Mouse (Mus musculus) neural tube, embryonic 12.5 days (tissue): Measurements from ENCODE around the gene Ap3m1. TPM values are rescaled to one million over a fixed set of nuclear protein-coding genes. Genes with fewer than 3 reads are reported as not detected.
"Not testable (repeated sequence)": the region's sequence is repeated elsewhere in the genome, so short reads cannot be mapped to it uniquely, and the experiment has no call there.

Source experiments
- ATAC-seq: fragments of 200-750 bp; cut with Nextera tagmentation; 2 replicates; pipeline ENCODE4 v1.8.0; 2017; ENCODE audit warnings: low read depth, mild to moderate bottlenecking, moderate TSS enrichment, moderate library complexity; ENCODE audit not compliant: low FRiP score
- H3K27ac ChIP-seq: fragments of 300-500 bp; sonication (generic); 2 replicates; pipeline ENCODE4 v1.5.1; 2016
- H3K27me3 ChIP-seq: fragments of 300-500 bp; sonication (generic); replicated peaks from 2 replicates; pipeline ENCODE4 v1.6.1; 2016; ENCODE audit warnings: mild to moderate bottlenecking
- H3K36me3 ChIP-seq: fragments of 300-500 bp; sonication (generic); 2 replicates; pipeline ENCODE4 v1.6.1; 2016; ENCODE audit warnings: mild to moderate bottlenecking
- H3K4me1 ChIP-seq: fragments of 300-500 bp; sonication (generic); 2 replicates; pipeline ENCODE4 v1.6.1; 2016
- H3K4me2 ChIP-seq: fragments of 300-500 bp; sonication (generic); replicated peaks from 2 replicates; pipeline ENCODE4 v1.6.1; 2016; ENCODE audit warnings: mild to moderate bottlenecking
- H3K4me3 ChIP-seq: fragments of 300-500 bp; sonication (generic); 2 replicates; pipeline ENCODE4 v1.5.1; 2016
- H3K9ac ChIP-seq: fragments of 300-500 bp; sonication (generic); 2 replicates; pipeline ENCODE4 v1.6.1; 2016; ENCODE audit warnings: mild to moderate bottlenecking
- H3K9me3 ChIP-seq: fragments of 300-500 bp; sonication (generic); 2 replicates; pipeline ENCODE4 v1.6.1; 2016; ENCODE audit warnings: mild to moderate bottlenecking
- WGBS: fragments of 180-500 bp; shearing (Covaris S2); methylation state at CpG from one replicate; pipeline ENCODE4 v1.1.7; 2016; 5-methylcytosine and 5-hydroxymethylcytosine counted together
- polyA plus RNA-seq: library from polyadenylated mRNA; unstranded; fragments of >200 nt; fragmentation: Nextera tagmentation; extraction: Ambion mirVana; gene quantifications from 2 replicates; pipeline ENCODE4 v1.2.1, GENCODE M21; 2016

Ap3m1 gene
- polyA plus RNA-seq = 94.4 and 113 TPM in 2 replicates

DNA sequence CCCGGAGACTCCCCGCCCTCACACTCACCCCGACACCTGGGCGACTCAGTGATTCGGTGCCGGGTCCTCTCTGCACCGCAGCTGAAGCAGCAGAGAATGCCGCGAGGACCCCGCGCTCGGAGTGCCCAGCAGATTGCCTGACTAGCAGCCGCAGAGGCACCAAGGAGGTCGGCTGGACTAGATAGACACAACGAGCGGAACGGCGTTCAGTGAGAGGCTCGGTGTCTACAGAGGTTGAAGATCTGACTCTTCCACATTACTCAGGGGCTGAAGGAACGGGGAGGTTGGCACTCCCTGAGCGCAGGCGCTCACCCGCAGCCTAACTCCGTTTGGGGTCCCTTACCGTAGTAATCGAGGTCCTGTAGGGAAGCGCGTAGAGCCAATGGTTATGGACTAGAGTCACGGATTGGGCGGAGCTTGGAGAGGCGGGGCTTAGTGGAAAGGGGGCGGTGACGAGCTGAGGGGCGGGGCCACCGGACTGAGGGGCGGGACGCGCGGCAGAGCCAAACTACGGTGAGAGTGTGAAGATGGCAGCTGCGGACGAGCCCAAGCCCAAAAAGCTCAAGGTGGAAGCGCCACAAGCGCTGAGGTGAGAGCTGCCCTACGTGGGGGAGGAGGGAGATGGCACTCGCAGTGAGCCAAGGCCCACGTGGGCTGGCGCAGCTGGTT, at the start of gene Ap3m1, which contains the start of gene Adk:
TSS of gene Ap3m1 (minus strand) at position 397 of the 669 bp plus-strand sequence.
TSS of gene Adk (plus strand) at position 463 of the 669 bp plus-strand sequence.
- Histone ChIP-seq H3K9ac (peak within 1 kb of the TSS; percentile 90), H3K4me2 (peak within 1 kb of the TSS; percentile 89), H3K27ac (peak within 1 kb of the TSS; percentile 76), H3K4me1 (peaks cover 6% of the 10 kb centered on the region; the same call in 1 of the 2 replicates), H3K9me3 (no peaks in the 10 kb centered on the region), H3K27me3 (no peaks in the 10 kb centered on the region), H3K36me3 (no peaks in the 10 kb centered on the region), H3K4me3 (peak within 1 kb of the TSS; percentile 90)
- ATAC-seq = peak; percentile 98
- under 1% methylated on average over 48 of the region's 48 CpGs for WGBS

DNA sequence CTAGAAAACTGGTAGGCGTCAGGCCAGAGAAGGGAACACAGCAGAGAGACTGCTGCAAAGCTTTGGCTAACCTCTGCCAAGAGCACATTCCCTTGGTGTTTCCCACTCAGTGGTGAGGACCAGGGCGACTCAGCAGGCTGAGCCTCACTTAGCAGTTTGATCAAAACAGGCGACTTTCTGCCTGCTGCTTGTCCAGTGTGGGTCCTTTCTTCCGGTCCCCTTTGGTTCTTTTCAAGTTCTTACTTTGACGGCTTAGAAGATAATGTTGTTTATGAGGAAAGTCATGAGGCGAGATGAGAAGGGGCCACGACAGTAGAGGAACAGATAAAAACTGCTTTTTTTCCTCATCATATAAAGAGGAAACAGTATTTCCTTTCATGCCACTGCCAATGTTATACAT, 49.3 kb upstream of the Ap3m1 start:
- Histone ChIP-seq H3K4me3 (no peak overlapping the region), H3K4me1 (no peaks in the 10 kb centered on the region), H3K4me2 (no peak overlapping the region), H3K27ac (no peak overlapping the region), H3K36me3 (no peaks in the 10 kb centered on the region), H3K9me3 (no peaks in the 10 kb centered on the region), H3K27me3 (no peaks in the 10 kb centered on the region), H3K9ac (no peak overlapping the region)
- WGBS = 73% methylated on average over 7 of the region's 7 CpGs
- no peak for ATAC-seq

DNA sequence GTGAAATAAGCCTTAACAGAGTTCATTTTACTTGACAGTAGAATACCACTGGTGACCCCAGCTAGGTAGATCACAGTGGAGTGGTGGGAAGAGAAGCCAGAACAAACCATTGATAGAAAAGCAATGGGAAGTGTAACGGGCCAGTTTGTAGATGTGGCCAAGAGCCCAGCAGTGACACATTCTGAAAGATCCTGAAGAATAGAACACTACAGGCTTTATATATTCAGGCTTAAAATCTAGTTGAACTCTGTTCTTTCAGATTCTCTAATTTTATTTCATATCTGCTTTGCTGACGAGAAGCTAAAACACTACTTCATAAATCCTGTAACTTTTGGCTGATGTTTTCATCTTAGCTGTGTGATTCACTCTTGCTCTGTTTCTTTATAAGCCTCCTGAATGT, 48.6 kb upstream of the Ap3m1 start:
- Histone ChIP-seq H3K4me3 (no peak overlapping the region), H3K36me3 (no peaks in the 10 kb centered on the region), H3K27me3 (no peaks in the 10 kb centered on the region), H3K4me1 (no peaks in the 10 kb centered on the region), H3K4me2 (no peak overlapping the region), H3K27ac (no peak overlapping the region), H3K9me3 (no peaks in the 10 kb centered on the region), H3K9ac (no peak overlapping the region)
- 83% methylated on average over 2 of the region's 2 CpGs for WGBS
- no peak for ATAC-seq

DNA sequence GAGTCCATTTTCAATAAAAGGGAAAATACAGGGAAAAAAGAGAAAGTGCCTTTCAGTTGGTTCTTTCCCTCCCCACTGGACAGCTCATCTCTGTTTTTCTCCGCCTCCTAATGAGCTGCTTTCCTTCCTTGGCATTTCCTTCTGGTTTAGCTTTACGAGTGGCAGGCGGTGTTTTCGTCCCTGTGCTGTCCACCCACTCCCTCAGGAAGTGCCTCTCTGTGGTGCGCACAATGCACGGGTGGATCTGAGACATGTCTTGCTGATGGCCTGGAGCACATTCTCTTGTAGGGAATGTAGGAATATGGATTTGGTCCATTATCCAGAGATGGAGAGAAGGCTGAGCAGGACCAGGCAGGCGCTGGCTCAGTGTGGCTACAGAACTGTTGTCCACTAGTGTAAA, 47.1 kb upstream of the Ap3m1 start:
- Histone ChIP-seq H3K4me3 (no peak overlapping the region), H3K9ac (no peak overlapping the region), H3K27ac (no peak overlapping the region), H3K36me3 (no peaks in the 10 kb centered on the region), H3K27me3 (no peaks in the 10 kb centered on the region), H3K4me2 (no peak overlapping the region), H3K9me3 (no peaks in the 10 kb centered on the region), H3K4me1 (no peaks in the 10 kb centered on the region)
- no peak for ATAC-seq
- 79% methylated on average over 7 of the region's 7 CpGs for WGBS

DNA sequence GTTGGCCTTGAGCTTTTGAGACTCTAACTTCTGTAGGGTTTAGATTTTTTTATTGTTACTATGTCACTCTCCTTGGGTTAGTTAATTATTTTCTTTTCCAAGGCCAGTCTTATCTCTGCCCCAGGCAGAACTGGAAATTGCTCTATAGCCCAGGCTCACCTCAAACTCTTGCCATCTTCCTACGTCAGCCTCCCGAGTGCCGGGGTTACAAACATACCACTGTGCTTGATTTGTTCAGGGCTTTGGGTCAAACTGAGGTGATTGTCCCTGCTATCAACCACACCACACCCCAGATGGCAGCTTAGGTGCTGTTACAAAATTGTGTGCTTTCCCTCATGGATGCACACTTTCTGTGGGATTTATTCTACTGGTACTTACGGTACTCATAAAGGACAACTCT, 44.4 kb upstream of the Ap3m1 start:
- Histone ChIP-seq H3K27ac (no peak overlapping the region), H3K36me3 (no peaks in the 10 kb centered on the region), H3K9ac (no peak overlapping the region), H3K9me3 (no peaks in the 10 kb centered on the region), H3K27me3 (no peaks in the 10 kb centered on the region), H3K4me3 (no peak overlapping the region), H3K4me2 (no peak overlapping the region), H3K4me1 (no peaks in the 10 kb centered on the region)
- WGBS = 83% methylated on average over 4 of the region's 4 CpGs
- ATAC-seq = no peak

DNA sequence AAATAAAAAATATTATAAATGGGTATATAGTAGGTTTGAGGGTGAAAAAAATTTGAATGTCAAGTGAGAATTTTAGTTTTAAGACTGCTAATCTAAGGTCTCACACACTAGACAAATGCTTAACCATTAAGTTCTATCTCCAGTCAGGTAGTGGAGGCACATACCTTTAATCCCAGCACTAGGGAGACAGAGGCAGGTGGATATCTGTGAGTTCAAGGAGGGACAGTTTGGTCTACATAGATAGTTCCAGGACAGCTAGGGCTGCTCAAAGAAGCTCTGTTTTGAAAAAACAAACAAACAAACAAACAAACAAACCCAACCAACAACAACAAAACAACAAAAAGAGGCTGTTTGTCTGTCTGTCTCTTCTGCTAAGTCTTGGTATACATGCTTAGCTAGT, 44.0 kb upstream of the Ap3m1 start:
- Histone ChIP-seq H3K4me1 (no peaks in the 10 kb centered on the region), H3K27me3 (no peaks in the 10 kb centered on the region), H3K9ac (no peak overlapping the region), H3K36me3 (no peaks in the 10 kb centered on the region), H3K9me3 (no peaks in the 10 kb centered on the region), H3K27ac (no peak overlapping the region), H3K4me2 (no peak overlapping the region), H3K4me3 (no peak overlapping the region)
- no peak for ATAC-seq

DNA sequence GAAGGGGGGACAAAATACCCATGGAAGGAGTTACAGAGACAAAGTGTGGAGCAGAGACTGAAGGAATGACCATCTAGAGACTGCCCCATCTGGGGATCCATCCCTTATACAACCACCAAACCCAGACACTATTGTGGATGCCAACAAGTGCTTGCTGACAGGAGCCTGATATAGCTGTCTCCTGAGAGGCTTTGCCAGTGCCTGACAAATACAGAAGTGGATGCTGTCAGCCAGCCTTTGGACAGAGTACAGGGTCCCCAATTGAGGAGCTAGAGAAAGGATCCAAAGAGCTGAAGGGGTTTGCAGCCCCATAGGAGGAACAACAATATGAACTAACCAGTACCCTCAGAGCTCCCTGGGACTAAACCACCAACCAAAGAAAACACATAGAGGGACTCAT, 41.9 kb upstream of the Ap3m1 start:
- not testable (repeated sequence) for H3K9ac ChIP-seq, H3K36me3 ChIP-seq

DNA sequence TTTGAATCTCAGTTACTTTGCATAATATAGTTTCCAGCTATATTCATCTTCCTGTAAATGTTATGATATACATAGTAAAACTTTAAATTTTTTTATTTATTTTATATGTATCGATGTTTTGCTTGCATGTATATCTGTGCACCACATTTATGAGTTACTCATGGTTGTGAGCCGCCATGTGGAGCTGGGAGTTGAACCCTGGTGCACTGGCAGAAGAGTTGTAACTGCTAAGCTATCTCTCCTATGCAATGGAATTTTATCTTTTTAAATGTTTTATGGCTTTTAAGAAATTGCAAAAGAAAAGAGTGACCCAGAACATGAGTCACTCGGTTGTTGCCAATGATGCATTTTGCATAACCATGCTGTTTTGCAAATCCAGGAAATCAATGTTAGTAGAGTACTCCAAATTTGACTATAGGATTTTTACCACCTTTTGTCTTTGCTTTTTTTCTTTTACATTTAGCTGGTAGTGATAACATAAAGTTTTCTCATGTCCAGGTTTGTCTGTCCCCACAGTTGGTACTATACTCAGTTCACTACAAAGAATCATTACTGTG, 38.7 kb upstream of the Ap3m1 start:
- Histone ChIP-seq H3K4me1 (no peaks in the 10 kb centered on the region), H3K9ac (no peak overlapping the region), H3K9me3 (no peaks in the 10 kb centered on the region), H3K27ac (no peak overlapping the region), H3K4me2 (no peak overlapping the region), H3K27me3 (no peaks in the 10 kb centered on the region), H3K36me3 (no peaks in the 10 kb centered on the region), H3K4me3 (no peak overlapping the region)
- no peak for ATAC-seq
- 93% methylated on average over 3 of the region's 3 CpGs for WGBS

More for the DNA sequence above, 41.9 kb upstream of the Ap3m1 start:
- not testable (repeated sequence) for H3K4me1 ChIP-seq, ATAC-seq, H3K9me3 ChIP-seq, H3K4me2 ChIP-seq, H3K4me3 ChIP-seq, H3K27ac ChIP-seq, H3K27me3 ChIP-seq

DNA sequence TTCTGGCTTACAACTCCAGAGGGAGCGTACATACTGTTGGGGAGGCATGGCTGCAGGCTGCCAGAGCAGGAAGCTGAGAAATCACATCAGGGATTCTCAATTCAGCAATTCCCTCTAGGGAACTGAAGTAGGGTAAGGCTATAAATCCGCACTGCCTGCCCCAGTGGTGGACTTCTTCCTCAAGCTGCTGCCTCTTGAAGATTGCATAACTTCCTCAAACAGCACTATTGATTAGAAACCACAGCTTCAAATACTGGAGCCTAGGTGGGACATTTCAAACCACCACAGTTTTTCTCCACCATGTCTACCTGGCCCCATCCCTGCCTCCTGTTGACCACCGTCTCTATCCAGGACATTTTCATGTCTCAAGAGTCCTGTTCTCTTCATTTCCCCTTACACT, 38.1 kb upstream of the Ap3m1 start:
- Histone ChIP-seq H3K4me2 (no peak overlapping the region), H3K9me3 (no peaks in the 10 kb centered on the region), H3K27me3 (no peaks in the 10 kb centered on the region), H3K4me3 (no peak overlapping the region), H3K4me1 (no peaks in the 10 kb centered on the region), H3K9ac (no peak overlapping the region), H3K27ac (no peak overlapping the region), H3K36me3 (no peaks in the 10 kb centered on the region)
- no peak for ATAC-seq
- 77% methylated on average over 3 of the region's 3 CpGs for WGBS

DNA sequence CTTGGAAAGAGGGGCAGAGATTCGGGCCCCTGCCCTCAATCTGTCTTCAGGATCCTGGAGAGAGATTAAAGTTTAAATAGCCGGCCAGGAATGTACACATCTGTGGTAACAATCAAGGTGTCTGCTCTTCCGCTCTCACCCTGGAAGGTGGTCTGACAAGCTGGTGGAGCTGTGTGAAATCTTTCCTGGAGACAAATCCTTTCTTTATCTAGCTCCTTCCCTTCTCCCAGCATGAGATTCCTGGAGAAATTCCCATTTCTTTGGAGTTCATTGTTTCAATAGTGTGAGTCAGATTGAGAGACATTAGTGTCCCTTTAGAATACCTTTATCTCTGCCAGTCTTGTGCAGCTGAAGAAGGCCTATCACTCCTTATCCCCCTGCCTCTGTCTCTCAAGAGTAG, 36.4 kb upstream of the Ap3m1 start:
- Histone ChIP-seq H3K27me3 (no peaks in the 10 kb centered on the region), H3K4me1 (no peaks in the 10 kb centered on the region), H3K9ac (no peak overlapping the region), H3K27ac (no peak overlapping the region), H3K9me3 (no peaks in the 10 kb centered on the region), H3K4me3 (no peak overlapping the region), H3K4me2 (no peak overlapping the region), H3K36me3 (no peaks in the 10 kb centered on the region)
- WGBS = 63% methylated on average over 3 of the region's 3 CpGs
- ATAC-seq = no peak

DNA sequence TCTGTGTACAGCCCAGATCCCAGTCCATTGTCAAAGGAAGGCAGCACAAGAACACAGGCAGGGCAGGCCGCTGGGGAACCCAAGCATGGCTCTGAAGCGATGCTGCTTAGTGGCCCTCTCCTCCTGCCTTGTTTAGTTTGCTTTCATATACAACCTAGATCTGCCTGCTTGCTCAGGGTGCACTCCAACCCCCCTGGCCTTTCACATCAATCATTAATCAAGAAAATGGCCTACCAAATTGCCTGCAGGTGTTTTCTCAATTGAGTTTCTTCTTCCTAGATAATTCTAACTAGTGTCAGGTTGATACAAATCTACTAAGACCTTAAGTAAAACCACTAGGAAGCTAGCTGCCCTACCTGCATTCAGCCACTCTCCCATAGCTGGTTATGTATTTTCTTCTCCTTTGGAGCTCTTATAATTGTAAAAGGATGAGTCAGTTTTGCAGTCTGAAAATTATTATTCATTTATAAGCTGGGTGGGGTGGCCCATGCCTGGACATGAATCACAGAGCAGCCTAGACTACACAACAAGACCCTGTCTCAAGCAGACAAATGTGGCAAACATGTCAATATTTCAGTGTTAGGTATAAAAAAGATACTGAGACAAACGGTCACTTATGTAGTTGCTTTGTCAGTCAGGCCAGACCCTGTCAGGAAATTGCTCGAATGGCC, 35.2 kb upstream of the Ap3m1 start:
- Histone ChIP-seq H3K4me3 (no peak overlapping the region), H3K27me3 (no peaks in the 10 kb centered on the region)
- WGBS = 63% methylated on average over 4 of the region's 4 CpGs

DNA sequence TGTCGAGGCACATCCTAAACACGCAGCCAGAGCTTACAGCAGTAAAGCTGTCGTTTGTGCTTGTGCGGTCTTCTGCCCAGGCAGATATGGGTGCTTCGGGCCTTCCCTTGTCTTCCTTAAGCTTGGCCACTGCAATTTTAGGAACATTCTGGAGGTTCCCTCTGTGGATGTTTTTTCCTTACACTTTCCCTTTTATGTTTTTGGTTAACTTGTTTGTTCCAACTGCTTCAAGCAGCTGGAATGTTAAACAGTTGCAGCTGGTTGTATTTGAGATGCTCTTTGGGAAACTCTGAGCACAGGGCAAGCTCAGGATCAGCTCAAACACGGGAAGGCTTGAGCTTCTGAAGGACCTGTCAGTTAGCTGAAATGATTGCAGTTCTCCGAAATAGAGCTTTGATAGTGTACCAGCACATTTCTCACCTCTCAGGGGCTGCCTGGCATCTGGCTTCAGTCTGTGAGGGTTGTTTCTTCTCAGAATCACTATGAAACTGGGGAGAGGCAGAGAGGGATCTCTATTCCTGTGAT, 34.6 kb upstream of the Ap3m1 start:
- no peaks in the 10 kb centered on the region for H3K36me3 ChIP-seq
- no peaks in the 10 kb centered on the region for H3K27me3 ChIP-seq
- peaks cover 4% of the 10 kb centered on the region; the same call in 1 of the 2 replicates for H3K4me1 ChIP-seq
- WGBS = 52% methylated on average over 7 of the region's 7 CpGs
- H3K4me2 ChIP-seq = no peak overlapping the region
- H3K27ac ChIP-seq = no peak overlapping the region
- no peak for ATAC-seq
- H3K9me3 ChIP-seq = no peaks in the 10 kb centered on the region
- H3K4me3 ChIP-seq = no peak overlapping the region
- no peak overlapping the region for H3K9ac ChIP-seq

More for the DNA sequence above, 35.2 kb upstream of the Ap3m1 start:
- H3K4me1 ChIP-seq = no peaks in the 10 kb centered on the region
- no peak overlapping the region for H3K27ac ChIP-seq
- H3K9me3 ChIP-seq = no peaks in the 10 kb centered on the region
- no peak overlapping the region for H3K4me2 ChIP-seq
- no peaks in the 10 kb centered on the region for H3K36me3 ChIP-seq
- ATAC-seq = no peak
- no peak overlapping the region for H3K9ac ChIP-seq
